Mouse (Mus musculus) bone marrow, adult 2 months (tissue): Measurements from ENCODE around the gene Hmx2. TPM values are rescaled to one million over a fixed set of nuclear protein-coding genes. Genes with fewer than 3 reads are reported as not detected.

Experiments
- H3K27ac ChIP-seq: fragments of 200-500 bp; 2 replicates; pipeline ENCODE4 v1.5.1; 2012; ENCODE audit warnings: low read depth, mild to moderate bottlenecking, control low read depth, inconsistent platforms, low read length; ENCODE audit not compliant: control insufficient read depth, poor library complexity, insufficient read depth
- H3K4me1 ChIP-seq: fragments of 200-500 bp; 2 replicates; pipeline ENCODE4 v1.6.1; 2011; ENCODE audit warnings: low read length; ENCODE audit not compliant: control insufficient read depth, insufficient read depth
- H3K4me3 ChIP-seq: fragments of 200-500 bp; replicated peaks from 2 replicates; pipeline ENCODE3; 2011; ENCODE audit warnings: mild to moderate bottlenecking, low read depth, low read length, control low read depth; ENCODE audit not compliant: control insufficient read depth
- CTCF ChIP-seq: fragments of 200-500 bp; IDR thresholded peaks from 2 replicates; pipeline ENCODE4 v1.5.1; 2011; ENCODE audit warnings: low read length, control low read depth; ENCODE audit not compliant: control insufficient read depth, insufficient read depth
- POLR2A ChIP-seq: fragments of 200-500 bp; IDR thresholded peaks from 2 replicates; pipeline ENCODE4 v1.6.1; 2011; ENCODE audit warnings: low read depth, mild to moderate bottlenecking, control low read depth, low read length, borderline replicate concordance; ENCODE audit not compliant: control insufficient read depth
- WGBS: fragments of 180-500 bp; shearing (Covaris S2); methylation state at CpG from one replicate; pipeline ENCODE4 v1.1.7; 2018; 5-methylcytosine and 5-hydroxymethylcytosine counted together
- polyA plus RNA-seq: library from polyadenylated mRNA; stranded (reverse); fragments of >200 nt; gene quantifications from 2 replicates; pipeline ENCODE4 v1.2.4, GENCODE M21; 2011; ENCODE audit warnings: low replicate concordance; ENCODE audit not compliant: missing spikeins, insufficient read depth, insufficient read length

Gene Hmx2
- polyA plus RNA-seq, 1 experiment = not detected

DNA sequence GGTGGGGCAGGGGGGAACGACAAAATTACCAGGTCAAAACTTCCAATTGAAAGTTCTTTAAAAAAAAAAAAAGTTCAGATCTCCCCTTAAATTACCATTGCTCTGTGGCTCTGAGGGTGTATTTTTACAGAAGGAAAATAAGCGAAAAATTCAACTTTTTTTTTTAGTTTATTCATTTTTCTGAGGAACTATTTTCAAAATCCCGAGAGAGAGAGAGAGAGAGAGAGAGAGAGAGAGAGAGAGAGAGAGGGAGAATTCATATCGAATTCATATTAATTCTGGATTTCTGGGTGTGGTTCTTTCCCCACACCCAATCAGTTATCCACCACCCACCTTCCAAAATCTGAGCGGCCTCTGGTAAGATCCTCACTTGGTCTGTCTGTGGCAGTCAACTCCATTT, 3.7 kb upstream of the Hmx2 start:
- no peak for TF ChIP-seq POLR2A
- no peak for TF ChIP-seq CTCF
- no peaks in the 10 kb centered on the region for H3K4me1 ChIP-seq
- 4% methylated on average over 5 of the region's 5 CpGs for WGBS
- H3K27ac ChIP-seq = no peak overlapping the region
- H3K4me3 ChIP-seq = no peak overlapping the region

DNA sequence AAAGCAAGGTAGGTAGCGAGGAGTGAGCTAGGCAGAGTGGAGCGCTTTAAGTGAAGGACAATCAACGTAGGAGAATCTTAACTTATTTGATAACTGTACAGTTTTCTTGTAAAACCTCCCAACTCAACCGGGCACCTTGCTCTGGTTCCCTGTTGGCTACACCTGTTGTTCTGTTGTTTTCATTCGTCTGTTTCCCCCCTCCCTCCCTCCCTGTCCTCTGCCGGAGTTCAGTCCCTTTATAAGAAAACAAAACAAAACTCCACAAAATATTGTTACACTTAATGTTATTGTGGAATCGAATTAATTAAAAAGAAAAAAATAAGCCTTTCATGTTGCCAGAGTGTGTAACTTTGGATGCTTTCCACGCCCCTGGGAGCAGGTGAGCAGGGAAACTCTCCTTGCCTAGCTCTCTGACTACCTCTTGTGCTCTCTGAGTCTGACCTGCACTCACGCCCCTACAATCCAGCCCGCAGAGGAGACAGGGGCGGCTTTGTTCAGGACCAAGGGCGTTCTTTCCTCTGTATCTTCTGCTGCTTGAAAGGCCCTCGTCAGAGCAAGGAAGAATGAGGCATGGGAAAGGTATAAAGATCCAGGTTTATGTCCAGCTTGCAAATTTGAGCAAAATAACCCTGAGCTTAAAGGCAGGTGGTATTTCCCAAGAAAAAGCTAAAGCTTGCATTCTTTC, 2.7 kb upstream of the Hmx2 start:
- Histone ChIP-seq H3K4me1 (no peaks in the 10 kb centered on the region), H3K4me3 (no peak overlapping the region), H3K27ac (no peak overlapping the region)
- 6% methylated on average over 13 of the region's 13 CpGs for WGBS
- TF ChIP-seq POLR2A (no peak), CTCF (no peak)

DNA sequence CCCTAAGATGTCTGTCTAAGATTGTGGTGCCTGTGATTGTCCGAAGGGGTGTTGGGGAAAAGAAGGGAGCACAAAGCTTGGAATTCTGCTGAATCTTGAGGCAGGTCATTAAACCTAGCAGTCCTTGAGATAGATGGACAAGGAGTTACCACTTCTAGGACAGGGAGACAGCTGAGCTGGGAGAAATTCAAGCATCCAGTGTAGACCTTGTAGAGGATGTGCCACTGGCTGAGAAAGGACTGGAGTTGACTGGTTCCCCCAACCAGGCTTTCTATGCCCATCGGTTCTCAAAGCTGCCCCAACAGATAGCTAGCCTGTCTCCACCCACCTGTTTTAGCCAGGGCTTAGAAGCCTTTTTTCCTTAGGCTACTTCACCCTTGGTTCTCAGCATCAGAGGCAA, 2.1 kb upstream of the Hmx2 start:
- 3% methylated on average over 2 of the region's 2 CpGs for WGBS
- Histone ChIP-seq H3K4me3 (no peak overlapping the region), H3K27ac (no peak overlapping the region), H3K4me1 (no peaks in the 10 kb centered on the region)
- no peak for TF ChIP-seq POLR2A
- no peak for TF ChIP-seq CTCF

DNA sequence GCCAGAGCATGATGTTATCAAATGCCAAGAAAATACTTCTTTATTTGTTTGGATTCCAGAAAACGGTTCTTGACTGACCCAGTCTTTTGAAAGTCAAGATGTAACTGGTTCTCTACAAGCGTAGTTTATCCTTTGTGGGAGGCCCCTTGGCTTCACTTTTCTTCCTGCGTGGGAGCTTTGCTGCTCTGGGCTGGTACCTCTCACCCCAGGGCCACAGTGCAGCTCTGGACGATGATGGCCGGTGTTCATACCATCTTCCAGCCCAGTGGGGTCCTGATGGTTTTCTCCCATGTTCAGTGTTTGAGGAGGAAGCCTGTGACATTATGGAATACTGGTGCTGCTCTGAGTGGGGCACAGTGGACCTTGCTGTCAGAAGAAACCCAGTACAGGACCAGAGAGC, 1.1 kb upstream of the Hmx2 start:
- Histone ChIP-seq H3K4me3 (no peak overlapping the region), H3K4me1 (no peaks in the 10 kb centered on the region), H3K27ac (no peak overlapping the region)
- no peak for TF ChIP-seq CTCF
- TF ChIP-seq POLR2A = no peak
- WGBS = 8% methylated on average over 5 of the region's 5 CpGs

DNA sequence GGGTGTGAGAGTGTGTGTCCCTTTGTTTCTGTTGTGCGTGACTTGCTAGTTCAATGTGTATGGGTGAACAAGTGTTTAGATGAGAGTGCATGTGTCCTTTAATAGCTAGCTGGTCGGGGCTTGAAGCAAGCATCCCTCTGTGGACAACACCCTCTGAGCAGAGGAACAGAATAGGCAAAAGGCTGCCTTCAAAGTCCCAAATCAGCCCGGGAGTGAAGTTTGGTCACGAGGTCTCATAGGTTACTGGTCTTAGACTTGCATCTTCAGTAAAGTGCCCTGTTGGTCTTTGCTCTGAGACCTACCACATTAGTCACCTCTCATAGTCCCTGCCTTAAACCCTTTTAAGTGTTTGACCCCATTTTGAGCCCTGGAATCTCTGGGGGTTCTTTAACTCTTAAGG, 2.9 kb downstream of the Hmx2 start:
- no peak overlapping the region for H3K27ac ChIP-seq
- TF ChIP-seq CTCF = no peak
- no peak for TF ChIP-seq POLR2A
- no peak overlapping the region for H3K4me3 ChIP-seq
- WGBS = 6% methylated on average over 4 of the region's 4 CpGs
- H3K4me1 ChIP-seq = no peaks in the 10 kb centered on the region

DNA sequence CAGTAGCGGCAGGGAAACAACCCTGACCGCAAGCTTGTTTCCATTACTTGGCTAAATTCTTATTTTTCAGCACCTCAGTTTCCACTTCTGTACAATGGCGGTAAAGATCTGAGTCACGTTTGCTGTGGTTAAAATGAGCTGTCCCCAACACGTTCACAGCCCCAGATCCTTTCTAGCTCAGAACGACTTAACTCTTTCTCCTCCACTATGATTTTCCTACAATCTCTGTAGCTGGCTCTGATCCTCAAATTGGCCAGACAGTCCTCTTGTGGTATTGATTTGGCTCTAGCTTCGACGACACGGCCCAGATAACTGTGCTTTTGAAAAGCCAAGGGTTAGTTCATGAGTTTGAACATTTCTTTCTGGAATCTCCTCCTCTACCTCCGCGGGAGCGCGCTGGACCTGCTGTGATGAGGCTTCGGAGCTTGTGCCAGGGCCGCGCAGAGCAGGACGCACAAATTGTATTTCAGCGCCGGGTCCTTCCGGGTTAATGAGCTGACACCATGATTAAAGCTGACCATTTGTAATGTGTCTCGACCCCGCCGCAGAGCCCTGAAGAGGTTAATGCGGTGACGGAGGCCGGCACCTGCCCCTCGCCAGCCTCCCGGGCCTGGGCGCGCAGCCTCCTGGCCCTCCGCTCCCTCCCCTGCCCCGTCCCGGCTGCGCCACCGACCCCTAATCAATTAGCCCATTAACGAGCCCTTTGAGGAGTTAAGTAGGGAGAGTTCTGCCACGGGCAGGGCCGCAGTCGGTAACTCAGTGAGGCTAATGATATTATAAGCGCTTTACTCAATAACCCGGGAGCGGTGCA, 3.6 kb downstream of the Hmx2 start:
- H3K27ac ChIP-seq = no peak overlapping the region
- 5% methylated on average over 42 of the region's 42 CpGs for WGBS
- H3K4me3 ChIP-seq = no peak overlapping the region
- no peaks in the 10 kb centered on the region for H3K4me1 ChIP-seq
- TF ChIP-seq CTCF (no peak), POLR2A (no peak)

DNA sequence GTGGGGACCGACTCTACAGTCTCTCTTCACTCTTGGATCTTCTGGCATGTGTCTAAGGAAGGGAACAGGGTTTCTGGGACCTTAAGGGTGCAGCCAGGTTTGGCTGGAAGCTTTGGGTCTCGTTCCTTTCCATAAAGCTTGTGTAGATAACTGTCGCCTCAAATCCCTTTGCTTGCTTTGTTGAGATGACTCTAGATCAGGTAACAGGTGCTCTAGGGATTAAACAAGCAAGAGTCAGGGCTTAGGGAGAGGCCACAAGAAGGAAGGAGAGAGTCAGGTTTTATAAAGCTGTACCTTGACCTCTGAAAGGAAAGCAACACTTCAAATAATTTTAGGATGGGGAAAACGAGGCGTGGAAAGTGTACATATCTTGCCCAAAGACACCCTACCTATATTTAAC, 4.2 kb downstream of the Hmx2 start:
- 9% methylated on average over 5 of the region's 5 CpGs for WGBS
- Histone ChIP-seq H3K27ac (no peak overlapping the region), H3K4me1 (no peaks in the 10 kb centered on the region), H3K4me3 (no peak overlapping the region)
- TF ChIP-seq POLR2A = no peak
- TF ChIP-seq CTCF = no peak

DNA sequence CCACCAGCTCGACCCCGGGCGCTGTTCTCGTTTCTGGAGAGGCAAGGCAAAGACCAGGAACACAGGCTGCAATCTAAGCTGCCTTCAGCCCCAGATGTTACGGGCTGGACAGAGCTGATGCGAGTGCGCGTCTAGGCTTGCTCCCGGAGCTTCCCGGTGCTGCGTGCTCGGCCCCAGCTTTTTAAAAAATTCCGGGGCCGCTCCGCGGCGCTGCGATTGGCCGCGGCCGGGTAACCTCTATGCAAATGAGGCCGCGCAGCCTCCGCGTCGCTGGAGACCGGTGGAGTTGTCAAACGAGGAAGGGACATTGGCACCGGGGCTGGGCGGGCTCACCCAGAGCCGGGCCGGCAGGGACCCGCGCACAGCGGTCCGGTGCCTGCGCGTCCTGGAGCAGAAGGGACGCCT, 5.2 kb downstream of the Hmx2 start:
- Histone ChIP-seq H3K27ac (no peak overlapping the region), H3K4me1 (no peaks in the 10 kb centered on the region), H3K4me3 (no peak overlapping the region)
- under 1% methylated on average over 38 of the region's 39 CpGs for WGBS
- TF ChIP-seq POLR2A (no peak), CTCF (no peak)
